Mouse (Mus musculus) left cerebral cortex, postnatal 36 days (tissue): ENCODE results near the gene Nphs1. TPM values are rescaled to one million over a fixed set of nuclear protein-coding genes. Genes with fewer than 3 reads are reported as not detected.

Source experiments
- DNase-seq, 2 experiments: peaks; one replicate each; pipeline ENCODE4 v3.0.0; 2021 to 2022; ENCODE audit warnings: low spot score in 2 of 2, mixed read lengths in 1 of 2
- intact Hi-C: fragments of 180-260 bp; cut with DNase I; formaldehyde crosslinking; loops from one replicate; pipeline ENCODE4 v1.15.1; 2025
- total RNA-seq, 2 experiments: library from RNA; stranded (reverse); gene quantifications; 2 replicates each; pipeline ENCODE4 v1.2.3; 2021

Nphs1 gene
- total RNA-seq, 2 experiments from 2014 or later: 0.99 to 1.00 TPM

GRCm38 (mm10) chr7:30532931-30533330, 74.8 kb downstream of the Nphs1 start:
- no peak for DNase-seq

GRCm38 (mm10) chr7:30533941-30534632, 76.0 kb downstream of the Nphs1 start:
- intact Hi-C loops: loop anchor here (10.0 kb wide), 1 partner anchor 89 kb away; the partner anchor contains the start of gene Aplp1
- DNase-seq: peak in 1 of 2 experiments; percentile 57

More at GRCm38 (mm10) chr7:30532931-30533330, 74.8 kb downstream of the Nphs1 start:
- intact Hi-C loops: loop anchor here (10.0 kb wide), 1 partner anchor 88 kb away; the partner anchor contains the start of gene Aplp1

- DNase-seq: peak; percentile 95 to 97
- intact Hi-C loops: loop anchor here (5.0 to 10.0 kb wide), 2 partner anchors 43 to 90 kb away; partner anchors contain the start of genes Aplp1 and Prodh2
These were observed 76.8 kb downstream of the Nphs1 start, which contains the start of gene Arhgap33 for GRCm38 (mm10) chr7:30534633-30535577. TSS of gene Arhgap33 (minus strand) at chr7:30535060.

Other genes starting within 250 kb of the Nphs1 start
- 10 to 100 TPM; 45.6 to 53.4 TPM for gene Polr2i, start 226.4 kb upstream of the Nphs1 start, total RNA-seq
- 100 to 1,000 TPM; 135 to 142 TPM for gene Tbcb, start 226.0 kb upstream of the Nphs1 start, total RNA-seq
- gene Ovol3, start 222.6 kb upstream of the Nphs1 start, total RNA-seq: not detected
- gene Thap8, start 178.2 kb upstream of the Nphs1 start, total RNA-seq: under 1 TPM; 0.32 to 0.41 TPM
- 1 to 10 TPM; 1.0 to 1.1 TPM for gene Wdr62, start 177.9 kb upstream of the Nphs1 start, total RNA-seq
- 100 to 1,000 TPM; 491 to 494 TPM for gene Clip3, start 166.6 kb upstream of the Nphs1 start, total RNA-seq
- gene Alkbh6, start 149.6 kb upstream of the Nphs1 start, total RNA-seq: 10 to 100 TPM; 58.7 to 65.2 TPM
- gene Syne4, start 143.5 kb upstream of the Nphs1 start, total RNA-seq: 1 to 10 TPM; 6.4 to 9.1 TPM
- gene E130208F15Rik, start 136.6 kb upstream of the Nphs1 start, total RNA-seq: under 1 TPM; 0.52 to 0.54 TPM
- gene Sdhaf1, start 134.4 kb upstream of the Nphs1 start, total RNA-seq: 1 to 10 TPM; 7.5 to 9.4 TPM
- gene Lrfn3, start 95.5 kb upstream of the Nphs1 start, total RNA-seq: 10 to 100 TPM; 32.9 to 35.1 TPM
- gene Tyrobp, start 44.6 kb upstream of the Nphs1 start, total RNA-seq: 10 to 100 TPM; 25.0 to 28.4 TPM
- 1 to 10 TPM; 1.2 to 2.1 TPM for gene Hcst, start 38.5 kb upstream of the Nphs1 start, total RNA-seq
- 1 to 10 TPM; 2.9 to 3.6 TPM for gene Nfkbid, start 36.6 kb upstream of the Nphs1 start, total RNA-seq
- 1,000 to 10,000 TPM; 1,238 to 1,418 TPM for gene Aplp1, start 12.8 kb upstream of the Nphs1 start, total RNA-seq
- 10 to 100 TPM; 12.9 to 17.8 TPM for gene Kirrel2, start 625 bp upstream of the Nphs1 start, total RNA-seq
- not detected for gene Prodh2, start 35.3 kb downstream of the Nphs1 start, total RNA-seq
- 100 to 1,000 TPM; 156 to 209 TPM for gene Arhgap33, start 76.7 kb downstream of the Nphs1 start, total RNA-seq
- 1 to 10 TPM; 4.2 to 5.1 TPM for gene Hspb6, start 93.9 kb downstream of the Nphs1 start, total RNA-seq
- 1 to 10 TPM; 2.8 to 4.5 TPM for gene Proser3, start 94.0 kb downstream of the Nphs1 start, total RNA-seq
- 10 to 100 TPM; 35.9 to 45.5 TPM for gene Lin37, start 101.5 kb downstream of the Nphs1 start, total RNA-seq
- 10 to 100 TPM; 68.0 to 71.4 TPM for gene U2af1l4, start 105.0 kb downstream of the Nphs1 start, total RNA-seq
- 1 to 10 TPM; 3.6 to 9.3 TPM for gene Gm49396, start 105.0 kb downstream of the Nphs1 start, total RNA-seq
- gene Psenen, start 105.3 kb downstream of the Nphs1 start, total RNA-seq: 10 to 100 TPM; 79.8 to 85.1 TPM
- 1 to 10 TPM; 1.8 to 4.5 TPM for gene Igflr1, start 107.1 kb downstream of the Nphs1 start, total RNA-seq
- 10 to 100 TPM; 41.3 to 62.2 TPM for gene Kmt2b, start 130.4 kb downstream of the Nphs1 start, total RNA-seq
- gene Zbtb32, start 140.6 kb downstream of the Nphs1 start, total RNA-seq: not detected
- gene Upk1a, start 154.5 kb downstream of the Nphs1 start, total RNA-seq: under 1 TPM in 1 of 2 experiments, not detected in 1; 0.36 TPM
- 100 to 1,000 TPM; 561 to 663 TPM for gene Cox6b1, start 167.8 kb downstream of the Nphs1 start, total RNA-seq
- not detected for gene Etv2, start 177.5 kb downstream of the Nphs1 start, total RNA-seq
- gene Rbm42, start 192.0 kb downstream of the Nphs1 start, total RNA-seq: 10 to 100 TPM; 67.4 to 74.4 TPM
- gene Haus5, start 206.7 kb downstream of the Nphs1 start, total RNA-seq: 1 to 10 TPM; 4.0 to 5.7 TPM
- gene Pmis2, start 213.3 kb downstream of the Nphs1 start, total RNA-seq: not detected
- gene 2200002J24Rik, start 240.6 kb downstream of the Nphs1 start, total RNA-seq: not detected